Mouse (Mus musculus) heart, postnatal 0 days (tissue): ENCODE measurements around the gene Edem1.

Experiments
- CTCF ChIP-seq: IDR thresholded peaks from 2 replicates; pipeline ENCODE4 v1.5.1; 2016; ENCODE audit warnings: antibody characterized with exemption, control low read depth, low read depth
- EP300 ChIP-seq: IDR thresholded peaks from 2 replicates; pipeline ENCODE4 v1.6.1; 2016; ENCODE audit warnings: antibody characterized with exemption, low read depth

DNA sequence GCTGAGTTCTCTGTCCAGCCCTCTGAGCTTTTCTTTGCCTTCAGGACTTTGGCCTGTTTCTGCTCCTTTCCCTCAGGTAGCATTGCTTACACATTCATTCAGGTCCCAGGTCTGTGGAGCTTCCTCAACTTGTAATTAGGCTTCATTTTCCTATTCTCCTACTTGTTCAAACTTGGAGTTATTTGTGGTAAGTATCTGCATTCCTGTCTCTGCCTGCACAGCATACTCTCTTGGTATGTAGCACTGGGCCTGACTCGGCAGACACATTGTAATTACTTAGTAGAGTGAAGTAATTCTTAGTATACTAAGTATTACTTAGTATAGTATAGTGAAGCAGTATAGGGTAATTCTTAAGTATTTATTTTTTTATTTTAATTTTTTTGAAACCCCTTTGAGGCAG, 32.5 kb upstream of the Edem1 start:
- TF ChIP-seq CTCF: no peak
- no peak for TF ChIP-seq EP300
